Mouse (Mus musculus) E14TG2a.4 (cell line): ENCODE measurements around the gene Ntrk3.

Source experiments
- H3K27me3 ChIP-seq: 2 replicates; pipeline ENCODE4 v1.6.1; 2014; ENCODE audit warnings: low read length, control low read depth; ENCODE audit not compliant: insufficient read depth
- H3K36me3 ChIP-seq: 2 replicates; pipeline ENCODE4 v1.6.1; 2014; ENCODE audit warnings: low read length, control low read depth; ENCODE audit not compliant: insufficient read depth
- H3K4me1 ChIP-seq: replicated peaks from 2 replicates; pipeline ENCODE4 v1.6.1; 2014; ENCODE audit warnings: low read depth, low read length, control low read depth
- H3K4me3 ChIP-seq: replicated peaks from 2 replicates; pipeline ENCODE4 v1.5.1; 2014; ENCODE audit warnings: mild to moderate bottlenecking, low read length
- H3K9me3 ChIP-seq: 2 replicates; pipeline ENCODE4 v1.6.1; 2014; ENCODE audit warnings: low read length, control low read depth
- CTCF ChIP-seq: conservative IDR thresholded peaks from 2 replicates; pipeline ENCODE4 v1.5.1; 2014; ENCODE audit warnings: low read length
- NANOG ChIP-seq: IDR thresholded peaks from 2 replicates; pipeline ENCODE4 v1.6.1; 2014; ENCODE audit warnings: borderline replicate concordance, low read length, mixed read lengths
- POU5F1 ChIP-seq: IDR thresholded peaks from 2 replicates; pipeline ENCODE4 v1.6.1; 2014; ENCODE audit warnings: low read length, borderline replicate concordance

Gene Ntrk3

GRCm38 (mm10) chr7:78462605-78463004 is 275.2 kb downstream of the Ntrk3 start:
- peaks cover 7% of the 10 kb centered on the region; the same call in 1 of the 2 replicates for H3K9me3 ChIP-seq
- TF ChIP-seq CTCF (no peak), POU5F1 (no peak), NANOG (no peak)
- no peaks in the 10 kb centered on the region for H3K36me3 ChIP-seq
- H3K27me3 ChIP-seq, result no peaks in the 10 kb centered on the region
- H3K4me3 ChIP-seq, result no peak overlapping the region
- H3K4me1 ChIP-seq, result no peaks in the 10 kb centered on the region

- H3K9me3 ChIP-seq, result peaks cover 7% of the 10 kb centered on the region; the same call in 1 of the 2 replicates
- TF ChIP-seq NANOG (no peak), POU5F1 (no peak), CTCF (no peak)
- no peaks in the 10 kb centered on the region for H3K4me1 ChIP-seq
- no peaks in the 10 kb centered on the region for H3K27me3 ChIP-seq
- no peaks in the 10 kb centered on the region for H3K36me3 ChIP-seq
- H3K4me3 ChIP-seq, result no peak overlapping the region
Measured at GRCm38 (mm10) chr7:78459021-78459420, 278.8 kb downstream of the Ntrk3 start.

GRCm38 (mm10) chr7:78451666-78452065 is 286.1 kb downstream of the Ntrk3 start:
- H3K4me1 ChIP-seq, result no peaks in the 10 kb centered on the region
- H3K9me3 ChIP-seq, result no peaks in the 10 kb centered on the region
- no peaks in the 10 kb centered on the region for H3K36me3 ChIP-seq
- TF ChIP-seq NANOG, result no peak
- TF ChIP-seq POU5F1, result no peak
- no peak for TF ChIP-seq CTCF
- H3K4me3 ChIP-seq, result no peak overlapping the region
- no peaks in the 10 kb centered on the region for H3K27me3 ChIP-seq

GRCm38 (mm10) chr7:78449909-78450592 is 287.8 kb downstream of the Ntrk3 start:
- H3K4me1 ChIP-seq, result no peaks in the 10 kb centered on the region
- H3K4me3 ChIP-seq, result no peak overlapping the region
- TF ChIP-seq NANOG (no peak), POU5F1 (no peak), CTCF (no peak)
- H3K36me3 ChIP-seq, result no peaks in the 10 kb centered on the region
- H3K9me3 ChIP-seq, result no peaks in the 10 kb centered on the region
- H3K27me3 ChIP-seq, result no peaks in the 10 kb centered on the region

GRCm38 (mm10) chr7:78448841-78449240 is 289.0 kb downstream of the Ntrk3 start:
- Histone ChIP-seq H3K27me3 (no peaks in the 10 kb centered on the region), H3K9me3 (no peaks in the 10 kb centered on the region), H3K4me3 (no peak overlapping the region), H3K4me1 (no peaks in the 10 kb centered on the region), H3K36me3 (no peaks in the 10 kb centered on the region)
- TF ChIP-seq CTCF (no peak), POU5F1 (no peak), NANOG (no peak)

- Histone ChIP-seq H3K4me1 (no peaks in the 10 kb centered on the region), H3K36me3 (no peaks in the 10 kb centered on the region), H3K4me3 (no peak overlapping the region), H3K27me3 (no peaks in the 10 kb centered on the region), H3K9me3 (no peaks in the 10 kb centered on the region)
- TF ChIP-seq NANOG (no peak), POU5F1 (no peak), CTCF (no peak)
Measured at GRCm38 (mm10) chr7:78443373-78444036, 294.3 kb downstream of the Ntrk3 start.

- Histone ChIP-seq H3K9me3 (no peaks in the 10 kb centered on the region), H3K4me3 (no peak overlapping the region), H3K4me1 (no peaks in the 10 kb centered on the region), H3K27me3 (no peaks in the 10 kb centered on the region), H3K36me3 (no peaks in the 10 kb centered on the region)
- TF ChIP-seq POU5F1 (no peak), NANOG (no peak), CTCF (no peak)
Measured at GRCm38 (mm10) chr7:78441706-78442105, 296.1 kb downstream of the Ntrk3 start.

GRCm38 (mm10) chr7:78440896-78441295 is 296.9 kb downstream of the Ntrk3 start:
- Histone ChIP-seq H3K36me3 (no peaks in the 10 kb centered on the region), H3K27me3 (no peaks in the 10 kb centered on the region), H3K4me3 (no peak overlapping the region), H3K9me3 (no peaks in the 10 kb centered on the region), H3K4me1 (no peaks in the 10 kb centered on the region)
- no peak for TF ChIP-seq NANOG
- TF ChIP-seq CTCF, result no peak
- no peak for TF ChIP-seq POU5F1
